Mouse (Mus musculus): ENCODE measurements at regions not wholly inside any gene's neighbourhood (a gene's known extent, or its start where the extent isn't known, plus 50 kb on each side); places are given as distances from the start of the nearest gene placed in this dataset.

GRCm38 (mm10) chr12:79967491-79968255 is 145.1 kb downstream of the Zfp36l1 start:
- no peak for DNase-seq (ENCODE audit: low spot score in 2 of 2)

- DNase-seq (ENCODE audit: low spot score in 2 of 2) = no peak
Observed at GRCm38 (mm10) chr12:79966621-79967490, 146.0 kb downstream of the Zfp36l1 start.

GRCm38 (mm10) chr12:79966289-79966615 is 146.6 kb downstream of the Zfp36l1 start:
- no peak for DNase-seq (ENCODE audit: low spot score in 2 of 2)

- peak in 1 of 2 experiments; percentile 44 for DNase-seq (ENCODE audit: low spot score in 2 of 2)
Observed at GRCm38 (mm10) chr12:79965471-79966288, 147.1 kb downstream of the Zfp36l1 start.

- no peak for DNase-seq (ENCODE audit: low spot score in 2 of 2)
Observed at GRCm38 (mm10) chr12:79963443-79964025, 149.3 kb downstream of the Zfp36l1 start.

- no peak for DNase-seq (ENCODE audit: low spot score in 2 of 2)
Observed at GRCm38 (mm10) chr12:79962649-79963236, 150.1 kb downstream of the Zfp36l1 start.

GRCm38 (mm10) chr12:79961881-79962280 is 150.9 kb downstream of the Zfp36l1 start:
- no peak for DNase-seq (ENCODE audit: low spot score in 2 of 2)

- DNase-seq (ENCODE audit: low spot score in 2 of 2) = no peak
Observed at GRCm38 (mm10) chr12:79961076-79961475, 151.7 kb downstream of the Zfp36l1 start.

- DNase-seq (ENCODE audit: low spot score in 2 of 2) = no peak
Observed at GRCm38 (mm10) chr12:79960446-79960845, 152.4 kb downstream of the Zfp36l1 start.

- no peak for DNase-seq (ENCODE audit: low spot score in 2 of 2)
Observed at GRCm38 (mm10) chr12:79959540-79960305, 153.1 kb downstream of the Zfp36l1 start.

- DNase-seq (ENCODE audit: low spot score in 2 of 2) = no peak
Observed at GRCm38 (mm10) chr12:79957211-79957610, 155.6 kb downstream of the Zfp36l1 start.

GRCm38 (mm10) chr12:79956351-79956750 is 156.5 kb downstream of the Zfp36l1 start:
- no peak for DNase-seq (ENCODE audit: low spot score in 2 of 2)

GRCm38 (mm10) chr12:79955501-79955900 is 157.3 kb downstream of the Zfp36l1 start:
- no peak for DNase-seq (ENCODE audit: low spot score in 2 of 2)

- no peak for DNase-seq (ENCODE audit: low spot score in 2 of 2)
Observed at GRCm38 (mm10) chr12:79950579-79951112, 162.2 kb downstream of the Zfp36l1 start.

- peak in 1 of 2 experiments; percentile 84 for DNase-seq (ENCODE audit: low spot score in 2 of 2)
Observed at GRCm38 (mm10) chr12:79949101-79949824, 163.6 kb downstream of the Zfp36l1 start.

GRCm38 (mm10) chr12:79947574-79947973 is 165.2 kb downstream of the Zfp36l1 start:
- no peak for DNase-seq (ENCODE audit: low spot score in 2 of 2)

GRCm38 (mm10) chr12:79946777-79947176 is 166.0 kb downstream of the Zfp36l1 start:
- no peak for DNase-seq (ENCODE audit: low spot score in 2 of 2)

- DNase-seq (ENCODE audit: low spot score in 2 of 2) = no peak
Observed at GRCm38 (mm10) chr12:79945899-79946298, 166.9 kb downstream of the Zfp36l1 start.

GRCm38 (mm10) chr12:79944714-79945493 is 167.9 kb downstream of the Zfp36l1 start:
- peak in 1 of 2 experiments; percentile 83 for DNase-seq (ENCODE audit: low spot score in 2 of 2)

Measured in urinary bladder, adult 18-20 months (tissue).